Mouse (Mus musculus): ENCODE results near the gene Tcf7l1. TPM values are rescaled to one million over a fixed set of nuclear protein-coding genes. Genes with fewer than 3 reads are reported as not detected.
"Not testable (repeated sequence)": the region's sequence is repeated elsewhere in the genome, so short reads cannot be mapped to it uniquely, and the experiment has no call there.

Tcf7l1 gene
- total RNA-seq (2014; fragmentation: Nextera tagmentation) (0.90 TPM in 1 of 2 replicates, not detected in the other), total RNA-seq (2017) (not detected in 2 replicates)

- peak; percentile 92 for ATAC-seq (replicated peaks; ENCODE audit: low FRiP score, low TSS enrichment, poor library complexity, severe bottlenecking)
Observed at GRCm38 (mm10) chr6:72788892-72789699, at the start of gene Tcf7l1. Gene Tcf7l1 (minus strand): TSS chr6:72789254.

GRCm38 (mm10) chr6:72837756-72838155 is 48.7 kb upstream of the Tcf7l1 start:
- ATAC-seq (replicated peaks; ENCODE audit: low FRiP score, low TSS enrichment, poor library complexity, severe bottlenecking), result no peak

GRCm38 (mm10) chr6:72834518-72834917 is 45.5 kb upstream of the Tcf7l1 start:
- ATAC-seq (replicated peaks; ENCODE audit: low FRiP score, low TSS enrichment, poor library complexity, severe bottlenecking), result no peak

- 0 out of 2 replicates have a peak, but pooled peaks have one; percentile 11 for ATAC-seq (replicated peaks; ENCODE audit: low FRiP score, low TSS enrichment, poor library complexity, severe bottlenecking)
Observed at GRCm38 (mm10) chr6:72831858-72832257, 42.8 kb upstream of the Tcf7l1 start.

- peak; percentile 50; the same call in 1 of the 2 replicates for ATAC-seq (replicated peaks; ENCODE audit: low FRiP score, low TSS enrichment, poor library complexity, severe bottlenecking)
Observed at GRCm38 (mm10) chr6:72831276-72831675, 42.2 kb upstream of the Tcf7l1 start.

GRCm38 (mm10) chr6:72828857-72829256 is 39.8 kb upstream of the Tcf7l1 start:
- peak; percentile 43; the same call in 1 of the 2 replicates for ATAC-seq (replicated peaks; ENCODE audit: low FRiP score, low TSS enrichment, poor library complexity, severe bottlenecking)

- not testable (repeated sequence) for ATAC-seq (replicated peaks; ENCODE audit: low FRiP score, low TSS enrichment, poor library complexity, severe bottlenecking)
Observed at GRCm38 (mm10) chr6:72828037-72828436, 39.0 kb upstream of the Tcf7l1 start.

GRCm38 (mm10) chr6:72825762-72826161 is 36.7 kb upstream of the Tcf7l1 start:
- ATAC-seq (replicated peaks; ENCODE audit: low FRiP score, low TSS enrichment, poor library complexity, severe bottlenecking), result no peak

GRCm38 (mm10) chr6:72824971-72825737 is 36.1 kb upstream of the Tcf7l1 start:
- ATAC-seq (replicated peaks; ENCODE audit: low FRiP score, low TSS enrichment, poor library complexity, severe bottlenecking), result 0 out of 2 replicates have a peak, but pooled peaks have one; percentile 35

- no peak for ATAC-seq (replicated peaks; ENCODE audit: low FRiP score, low TSS enrichment, poor library complexity, severe bottlenecking)
Observed at GRCm38 (mm10) chr6:72813456-72813855, 24.4 kb upstream of the Tcf7l1 start.

GRCm38 (mm10) chr6:72810248-72810647 is 21.2 kb upstream of the Tcf7l1 start:
- no peak for ATAC-seq (replicated peaks; ENCODE audit: low FRiP score, low TSS enrichment, poor library complexity, severe bottlenecking)

GRCm38 (mm10) chr6:72809522-72810149 is 20.6 kb upstream of the Tcf7l1 start:
- no peak for ATAC-seq (replicated peaks; ENCODE audit: low FRiP score, low TSS enrichment, poor library complexity, severe bottlenecking)

GRCm38 (mm10) chr6:72808342-72808741 is 19.3 kb upstream of the Tcf7l1 start:
- ATAC-seq (replicated peaks; ENCODE audit: low FRiP score, low TSS enrichment, poor library complexity, severe bottlenecking), result no peak

- no peak for ATAC-seq (replicated peaks; ENCODE audit: low FRiP score, low TSS enrichment, poor library complexity, severe bottlenecking)
Observed at GRCm38 (mm10) chr6:72803669-72804068, 14.6 kb upstream of the Tcf7l1 start.

- ATAC-seq (replicated peaks; ENCODE audit: low FRiP score, low TSS enrichment, poor library complexity, severe bottlenecking), result peak; percentile 71
Observed at GRCm38 (mm10) chr6:72802119-72802518, 13.1 kb upstream of the Tcf7l1 start.

GRCm38 (mm10) chr6:72800641-72801040 is 11.6 kb upstream of the Tcf7l1 start:
- no peak for ATAC-seq (replicated peaks; ENCODE audit: low FRiP score, low TSS enrichment, poor library complexity, severe bottlenecking)

- ATAC-seq (replicated peaks; ENCODE audit: low FRiP score, low TSS enrichment, poor library complexity, severe bottlenecking), result no peak
Observed at GRCm38 (mm10) chr6:72797763-72798162, 8.7 kb upstream of the Tcf7l1 start.

GRCm38 (mm10) chr6:72795444-72795843 is 6.4 kb upstream of the Tcf7l1 start:
- no peak for ATAC-seq (replicated peaks; ENCODE audit: low FRiP score, low TSS enrichment, poor library complexity, severe bottlenecking)

- no peak for ATAC-seq (replicated peaks; ENCODE audit: low FRiP score, low TSS enrichment, poor library complexity, severe bottlenecking)
Observed at GRCm38 (mm10) chr6:72794870-72795269, 5.8 kb upstream of the Tcf7l1 start.

GRCm38 (mm10) chr6:72792641-72793040 is 3.6 kb upstream of the Tcf7l1 start:
- no peak for ATAC-seq (replicated peaks; ENCODE audit: low FRiP score, low TSS enrichment, poor library complexity, severe bottlenecking)
